Mouse (Mus musculus): ENCODE data around the gene Olfr267.
A peak's percentile ranks its signal among the peaks of the same experiment; 100 is the strongest.

Gene Olfr267

GRCm38 (mm10) chr4:58787616-58788015, at the start of gene Olfr267:
Gene Olfr267 (minus strand): TSS chr4:58787716.
- DNase-seq: no peak

GRCm38 (mm10) chr4:58832908-58833307, 45.4 kb upstream of the Olfr267 start:
- no peak for DNase-seq

GRCm38 (mm10) chr4:58825921-58826320, 38.4 kb upstream of the Olfr267 start:
- no peak for DNase-seq

DNA sequence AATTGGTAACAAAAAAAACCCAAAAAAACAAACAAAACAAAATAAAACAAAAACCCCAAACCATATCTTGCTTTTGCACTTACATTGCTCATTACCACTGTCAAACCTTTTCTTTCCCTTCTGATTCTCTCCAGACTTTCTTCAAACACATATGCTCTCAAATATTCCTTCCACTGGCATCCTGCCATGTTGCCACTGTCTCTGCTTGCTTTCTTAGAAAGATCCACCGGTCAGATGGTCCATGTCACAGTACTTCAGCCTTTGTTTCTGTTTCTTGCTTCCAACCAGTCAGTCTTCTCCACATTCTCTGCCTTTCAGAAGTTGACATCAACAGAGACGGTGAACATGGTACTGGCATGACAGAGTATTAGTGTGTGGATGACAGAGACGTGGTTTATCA, 857 bp downstream of the Olfr267 start:
- DNase-seq: no peak

DNA sequence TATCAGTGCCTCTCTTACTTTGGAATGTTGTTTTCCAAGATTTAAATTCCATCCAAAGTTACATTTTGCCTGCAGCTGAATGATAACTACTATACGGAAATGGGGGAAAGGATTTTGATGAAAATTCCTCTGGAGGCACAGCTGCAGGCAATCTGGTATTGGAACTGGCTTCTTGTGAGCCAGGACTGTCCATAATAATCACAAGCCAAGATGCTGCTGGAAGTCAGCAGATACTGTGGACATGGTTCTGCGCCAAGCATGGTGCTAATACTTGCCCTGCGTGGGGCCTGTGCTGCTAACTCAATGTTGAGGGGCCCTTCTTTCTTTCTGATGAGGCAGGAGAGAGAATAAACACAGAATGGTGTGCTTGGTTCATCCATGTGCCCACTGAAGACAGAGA, 24.1 kb downstream of the Olfr267 start:
- DNase-seq: no peak

GRCm38 (mm10) chr4:58749510-58749909, 38.0 kb downstream of the Olfr267 start:
- no peak for DNase-seq

- peak; percentile 31 to 67 for DNase-seq
Measured at GRCm38 (mm10) chr4:58749101-58749500, 38.4 kb downstream of the Olfr267 start.

DNA sequence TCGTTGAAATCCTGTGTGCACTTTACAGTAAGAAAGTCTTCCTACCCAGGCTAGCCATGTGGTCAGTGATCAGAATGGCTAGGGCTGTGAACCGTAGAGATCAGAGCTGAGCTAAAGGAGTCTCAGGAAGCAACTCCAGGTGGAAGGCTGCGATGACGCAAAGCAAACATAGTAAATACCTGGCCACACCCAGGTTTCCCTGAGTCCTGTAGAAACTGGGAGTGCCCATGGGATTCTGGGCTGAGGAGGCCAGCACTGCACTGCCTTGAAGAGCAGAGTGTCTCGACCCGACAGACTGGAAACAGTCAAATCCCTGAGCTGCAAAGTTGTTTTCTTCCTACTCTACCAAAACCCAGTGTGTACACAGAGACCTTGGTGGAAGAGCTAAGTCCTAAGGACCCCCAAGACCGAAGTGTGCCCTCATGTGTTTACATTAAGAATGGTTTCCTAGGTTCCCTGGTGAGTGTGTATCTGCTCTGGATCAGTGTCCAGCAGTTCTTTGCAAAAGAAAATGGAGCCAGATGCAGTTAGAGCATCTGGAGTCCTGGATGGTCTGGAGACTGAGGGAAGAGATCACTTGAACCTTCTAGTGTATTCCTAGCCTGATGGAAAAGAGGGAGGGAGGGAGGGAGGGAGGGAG, 41.8 kb downstream of the Olfr267 start:
- DNase-seq: no peak

- no peak for DNase-seq
Measured at GRCm38 (mm10) chr4:58736867-58737633, 50.5 kb downstream of the Olfr267 start.

Measured in kidney, postnatal 25 days (tissue).